7 mouse cellular contexts compared by ENCODE assay signal in genomic region chr13:33004414-33005105, GRCm38 (mm10). TPM values are rescaled to one million over a fixed set of nuclear protein-coding genes. Genes with fewer than 3 reads are reported as not detected.
A peak's percentile ranks its signal among the peaks of the same experiment; 100 is the strongest.
DNase-seq lines count a peak whose midpoint lies in the region; ATAC-seq lines count a peak whose summit lies in the region.

No protein-coding gene starts in this region.

- DNase-seq in adrenal gland, postnatal 10 days, result peak; percentile 93
- peak; percentile 73 for DNase-seq in embryonic facial prominence, embryonic 11.5 days (ENCODE audit: low spot score)
- DNase-seq in heart, adult 11 months, result peak; percentile 99
- peak; percentile 88 for DNase-seq in kidney, adult 18-20 months
- peak; percentile 83 for DNase-seq in limb, embryonic 11.5 days (ENCODE audit: low spot score)
- DNase-seq in midbrain, embryonic 14.5 days, result peak; percentile 68
- DNase-seq in spleen, adult 18-20 months, result peak; percentile 65 to 75

- no peaks in the 10 kb centered on the region for H3K27me3 ChIP-seq in embryonic facial prominence, embryonic 11.5 days (ENCODE audit: control insufficient read depth, insufficient read depth, low read length)
- no peaks in the 10 kb centered on the region for H3K27me3 ChIP-seq in limb, embryonic 11.5 days (ENCODE audit: control insufficient read depth, insufficient read depth, low read length)
- no peaks in the 10 kb centered on the region for H3K27me3 ChIP-seq in midbrain, embryonic 14.5 days (ENCODE audit: control insufficient read depth, insufficient read depth, low read length)

- H3K4me2 ChIP-seq in embryonic facial prominence, embryonic 11.5 days (ENCODE audit: low read depth, low read length), result peak overlapping the region; percentile 37
- peak overlapping the region; percentile 39 for H3K4me2 ChIP-seq in limb, embryonic 11.5 days (ENCODE audit: low read depth, severe bottlenecking)
- H3K4me2 ChIP-seq in midbrain, embryonic 14.5 days (ENCODE audit: low read length), result peak overlapping the region; percentile 46

- 20% methylated on average over 12 of the region's 12 CpGs for WGBS in embryonic facial prominence, embryonic 11.5 days
- 22% methylated on average over 12 of the region's 12 CpGs for WGBS in limb, embryonic 11.5 days
- WGBS in midbrain, embryonic 14.5 days, result 21% methylated on average over 12 of the region's 12 CpGs

- no peaks in the 10 kb centered on the region for H3K4me1 ChIP-seq in embryonic facial prominence, embryonic 11.5 days (ENCODE audit: control insufficient read depth, insufficient read depth, low read length)
- no peaks in the 10 kb centered on the region for H3K4me1 ChIP-seq in limb, embryonic 11.5 days (ENCODE audit: control insufficient read depth, insufficient read depth, low read length)
- no peaks in the 10 kb centered on the region for H3K4me1 ChIP-seq in midbrain, embryonic 14.5 days (ENCODE audit: control insufficient read depth, insufficient read depth, low read length)

- H3K9ac ChIP-seq in embryonic facial prominence, embryonic 11.5 days (replicated peaks; ENCODE audit: low read length), result peak overlapping the region; percentile 53
- H3K9ac ChIP-seq in limb, embryonic 11.5 days (ENCODE audit: low read length), result peak overlapping the region; percentile 36; the same call in 1 of the 2 replicates
- peak overlapping the region; percentile 36; the same call in 1 of the 2 replicates for H3K9ac ChIP-seq in midbrain, embryonic 14.5 days (replicated peaks; ENCODE audit: low read length)

- H3K4me3 ChIP-seq in embryonic facial prominence, embryonic 11.5 days (ENCODE audit: low read depth, low read length), result peak overlapping the region; percentile 25
- H3K4me3 ChIP-seq in limb, embryonic 11.5 days (ENCODE audit: low read depth, low read length), result no peak overlapping the region
- H3K4me3 ChIP-seq in midbrain, embryonic 14.5 days (replicated peaks; ENCODE audit: low read depth, low read length), result peak overlapping the region; percentile 15

- H3K27ac ChIP-seq in embryonic facial prominence, embryonic 11.5 days (replicated peaks; ENCODE audit: low read depth, low read length), result no peak overlapping the region
- no peak overlapping the region for H3K27ac ChIP-seq in limb, embryonic 11.5 days (replicated peaks; ENCODE audit: low read depth, low read length)
- H3K27ac ChIP-seq in midbrain, embryonic 14.5 days (replicated peaks; ENCODE audit: low read depth, low read length), result no peak overlapping the region

- H3K36me3 ChIP-seq in embryonic facial prominence, embryonic 11.5 days (replicated peaks; ENCODE audit: control insufficient read depth, insufficient read depth, low read depth, low read length), result no peaks in the 10 kb centered on the region
- no peaks in the 10 kb centered on the region for H3K36me3 ChIP-seq in limb, embryonic 11.5 days (ENCODE audit: control insufficient read depth, insufficient read depth, low read length)
- H3K36me3 ChIP-seq in midbrain, embryonic 14.5 days (ENCODE audit: control insufficient read depth, insufficient read depth, low read length), result no peaks in the 10 kb centered on the region

- peak; percentile 75 for ATAC-seq in embryonic facial prominence, embryonic 11.5 days (replicated peaks; ENCODE audit: insufficient number of reproducible peaks, low FRiP score, low TSS enrichment, low read depth)
- ATAC-seq in limb, embryonic 11.5 days (ENCODE audit: insufficient number of reproducible peaks, low FRiP score, low TSS enrichment, low read depth), result peak; percentile 91
- ATAC-seq in midbrain, embryonic 14.5 days (ENCODE audit: low FRiP score, low TSS enrichment), result peak; percentile 66

- no peaks in the 10 kb centered on the region for H3K9me3 ChIP-seq in embryonic facial prominence, embryonic 11.5 days (replicated peaks; ENCODE audit: control insufficient read depth, low read length)
- H3K9me3 ChIP-seq in limb, embryonic 11.5 days (ENCODE audit: control insufficient read depth, low read length), result no peaks in the 10 kb centered on the region
- H3K9me3 ChIP-seq in midbrain, embryonic 14.5 days (ENCODE audit: control insufficient read depth, low read length), result no peaks in the 10 kb centered on the region

RNA-seq across cellular contexts. Expression of gene Serpinb9, which starts 1.5 kb away (rescaled TPM):
- total RNA-seq in adrenal gland, postnatal 10 days (2021), result 10 to 100 TPM; 12.9 to 16.3 TPM
- 2.4 and 2.7 TPM in 2 replicates for polyA plus RNA-seq in embryonic facial prominence, embryonic 11.5 days (2014; fragmentation: Nextera tagmentation; extraction: Ambion mirVana)
- 0.72 and 1.4 TPM in 2 replicates for polyA plus RNA-seq in limb, embryonic 11.5 days (2014; fragmentation: Nextera tagmentation; extraction: Ambion mirVana)
- 0.32 and 1.8 TPM in 2 replicates for polyA plus RNA-seq in midbrain, embryonic 14.5 days (2014; fragmentation: Nextera tagmentation; extraction: Ambion mirVana)

RNA-seq across cellular contexts. Expression of gene Serpinb9b, which starts 22.7 kb away (rescaled TPM):
- not detected for total RNA-seq in adrenal gland, postnatal 10 days (2021)
- 0.20 TPM in 1 of 2 replicates, not detected in the other for polyA plus RNA-seq in embryonic facial prominence, embryonic 11.5 days (2014; fragmentation: Nextera tagmentation; extraction: Ambion mirVana)
- not detected in 2 replicates for polyA plus RNA-seq in limb, embryonic 11.5 days (2014; fragmentation: Nextera tagmentation; extraction: Ambion mirVana)
- polyA plus RNA-seq in midbrain, embryonic 14.5 days (2014; fragmentation: Nextera tagmentation; extraction: Ambion mirVana), result 0.62 TPM in 1 of 2 replicates, not detected in the other

RNA-seq across cellular contexts. Expression of gene Serpinb6b, which starts 39.6 kb away (rescaled TPM):
- total RNA-seq in adrenal gland, postnatal 10 days (2021), result 10 to 100 TPM; 20.1 to 32.0 TPM
- 1.2 and 2.0 TPM in 2 replicates for polyA plus RNA-seq in embryonic facial prominence, embryonic 11.5 days (2014; fragmentation: Nextera tagmentation; extraction: Ambion mirVana)
- 0.32 and 0.54 TPM in 2 replicates for polyA plus RNA-seq in limb, embryonic 11.5 days (2014; fragmentation: Nextera tagmentation; extraction: Ambion mirVana)
- polyA plus RNA-seq in midbrain, embryonic 14.5 days (2014; fragmentation: Nextera tagmentation; extraction: Ambion mirVana), result 0.81 and 0.95 TPM in 2 replicates
